Mouse (Mus musculus): ENCODE results near the gene Cmtr2.

Cmtr2 gene

DNA sequence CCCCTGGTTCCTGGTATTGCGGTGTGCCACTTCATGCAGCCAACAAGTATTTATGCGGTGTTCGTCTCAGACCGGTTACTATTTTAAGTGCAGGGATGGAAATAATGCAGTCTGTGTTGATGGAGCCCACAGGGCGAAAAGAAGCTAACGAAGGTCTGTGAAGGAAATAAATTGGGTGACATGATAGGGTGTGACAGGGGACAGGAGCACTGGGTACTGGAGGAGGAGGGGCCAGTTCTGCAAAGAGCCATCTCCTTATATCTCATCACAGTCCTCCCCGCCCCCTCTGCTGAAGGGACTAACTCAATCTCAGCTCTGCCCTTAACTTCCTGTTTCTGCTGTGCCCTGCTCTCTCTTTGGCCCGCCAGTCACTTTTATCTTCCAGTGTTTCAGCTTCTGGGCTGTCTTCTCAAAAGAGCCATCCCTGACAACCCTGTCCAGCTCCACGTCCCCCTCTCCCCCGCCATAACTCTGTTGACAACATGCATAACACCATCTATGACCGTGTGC is 50.4 kb downstream of the Cmtr2 start:
- no peak for DNase-seq (ENCODE audit: low spot score)

DNA sequence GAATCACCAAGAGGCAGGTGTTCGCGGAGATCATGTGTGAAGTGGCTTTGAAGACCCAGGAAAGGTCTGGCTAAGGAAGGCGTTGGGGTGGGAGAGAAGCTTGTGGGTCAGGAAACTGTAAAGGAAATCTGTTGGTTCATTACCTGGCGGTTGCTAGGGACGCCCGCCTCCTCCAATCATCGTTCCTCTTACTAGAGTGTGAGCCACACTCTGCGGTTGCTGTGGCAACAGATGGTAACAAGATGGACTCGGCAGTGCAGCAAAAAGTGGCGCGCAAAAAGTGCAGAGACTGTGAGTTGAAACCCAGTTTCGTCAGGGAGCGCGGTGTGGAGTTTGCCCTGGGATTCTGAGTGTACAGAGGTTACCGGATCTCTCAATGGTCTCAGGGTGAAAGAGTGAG is 51.3 kb downstream of the Cmtr2 start, which contains the start of gene Hydin:
TSS of gene Hydin (plus strand) at position 237 of the 400 bp plus-strand sequence.
- DNase-seq (ENCODE audit: low spot score) = peak; percentile 73

DNA sequence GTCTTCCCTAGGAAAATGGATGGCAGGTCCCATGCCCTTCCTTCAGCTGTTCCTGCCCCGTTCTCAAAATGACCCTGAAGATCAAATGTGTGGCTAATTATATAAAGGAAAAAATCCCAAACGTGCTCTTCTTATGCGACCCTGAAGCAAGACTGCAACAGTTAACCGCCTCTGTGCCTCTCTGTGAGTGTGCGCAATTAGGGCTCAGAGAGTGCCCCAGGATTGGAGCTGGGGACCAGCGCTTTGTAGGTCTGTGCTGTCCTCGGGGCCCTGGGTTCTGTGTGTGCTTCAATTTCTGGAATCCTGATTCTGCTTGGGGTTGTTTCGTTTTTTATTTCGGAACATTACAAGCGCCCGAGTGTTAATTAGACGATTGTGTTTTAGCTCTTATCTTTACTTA is 51.8 kb downstream of the Cmtr2 start:
- no peak for DNase-seq (ENCODE audit: low spot score)

DNA sequence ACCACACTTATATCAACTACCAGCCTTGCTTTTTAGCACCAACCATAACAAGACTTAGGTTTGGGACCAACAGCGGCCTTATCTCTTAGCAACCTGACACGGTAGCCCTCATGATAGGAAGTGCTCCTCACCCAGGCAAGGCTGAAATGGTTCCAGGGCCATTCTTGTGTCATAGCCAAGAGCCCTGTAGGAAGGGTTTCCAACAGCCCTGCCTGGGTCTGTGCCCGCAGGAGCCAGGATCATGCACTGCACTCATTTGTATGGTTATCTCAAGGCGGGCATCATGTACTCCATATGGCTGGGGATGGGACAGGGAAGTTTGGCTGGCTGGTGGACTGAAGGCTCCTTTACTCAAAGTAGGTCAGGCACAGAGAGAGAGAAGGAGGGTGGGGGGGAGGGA is 55.2 kb downstream of the Cmtr2 start:
- DNase-seq (ENCODE audit: low spot score) = no peak

DNA sequence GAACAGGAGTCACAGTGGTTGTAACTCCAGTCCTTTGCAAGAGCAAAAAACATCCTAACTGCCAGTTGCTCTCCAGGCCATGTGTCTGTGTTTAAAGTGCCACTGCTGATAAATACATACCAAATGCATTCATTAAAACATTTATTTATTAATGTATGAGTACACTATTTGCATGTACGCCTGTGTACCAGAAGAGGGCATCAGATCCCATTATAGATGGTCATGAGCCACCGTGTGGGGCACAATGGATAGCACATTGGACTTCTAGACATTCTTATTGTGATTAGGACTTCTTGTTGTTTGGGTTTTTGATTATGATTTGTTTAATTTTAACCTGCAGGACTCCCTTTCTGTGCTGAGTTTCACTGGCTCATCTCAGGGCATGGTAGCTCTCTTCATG is 57.9 kb downstream of the Cmtr2 start:
- DNase-seq (ENCODE audit: low spot score) = no peak
